Mouse (Mus musculus) stomach, postnatal 0 days (tissue): ENCODE data around the gene Crispld2. TPM values are rescaled to one million over a fixed set of nuclear protein-coding genes. Genes with fewer than 3 reads are reported as not detected.

Experiments
- ATAC-seq: fragments of 200-750 bp; cut with Nextera tagmentation; 2 replicates; pipeline ENCODE4 v1.8.0; 2017; ENCODE audit not compliant: low FRiP score, low TSS enrichment
- DNase-seq: peaks from one replicate; pipeline ENCODE4 v3.0.0-alpha.2; 2016; ENCODE audit warnings: low spot score
- H3K27ac ChIP-seq: fragments of 300-500 bp; sonication (generic); replicated peaks from 2 replicates; pipeline ENCODE4 v1.5.1; 2014; ENCODE audit warnings: mild to moderate bottlenecking, control low read depth
- H3K27me3 ChIP-seq: fragments of 300-500 bp; sonication (generic); 2 replicates; pipeline ENCODE4 v1.6.1; 2014; ENCODE audit warnings: low read length; ENCODE audit not compliant: control insufficient read depth, insufficient read depth
- H3K36me3 ChIP-seq: fragments of 300-500 bp; sonication (generic); 2 replicates; pipeline ENCODE4 v1.6.1; 2014; ENCODE audit warnings: low read length, mixed read lengths; ENCODE audit not compliant: control insufficient read depth, insufficient read depth
- H3K4me1 ChIP-seq: fragments of 300-500 bp; sonication (generic); replicated peaks from 2 replicates; pipeline ENCODE4 v1.6.1; 2014; ENCODE audit warnings: antibody characterized with exemption; ENCODE audit not compliant: control insufficient read depth, insufficient read depth
- H3K4me2 ChIP-seq: fragments of 300-500 bp; sonication (generic); replicated peaks from 2 replicates; pipeline ENCODE4 v1.6.1; 2014; ENCODE audit warnings: low read depth, mild to moderate bottlenecking, control low read depth, moderate library complexity
- H3K4me3 ChIP-seq: fragments of 300-500 bp; sonication (generic); 2 replicates; pipeline ENCODE4 v1.5.1; 2014; ENCODE audit warnings: low read depth, low read length, control low read depth
- H3K9ac ChIP-seq: fragments of 300-500 bp; sonication (generic); 2 replicates; pipeline ENCODE4 v1.6.1; 2014; ENCODE audit warnings: mild to moderate bottlenecking, low read length, control low read depth, mixed read lengths
- H3K9me3 ChIP-seq: fragments of 300-500 bp; sonication (generic); 2 replicates; pipeline ENCODE4 v1.6.1; 2016; ENCODE audit warnings: low read length; ENCODE audit not compliant: control insufficient read depth
- CTCF ChIP-seq: IDR thresholded peaks from 2 replicates; pipeline ENCODE4 v1.5.1; 2016; ENCODE audit warnings: antibody characterized with exemption, low read depth, mild to moderate bottlenecking, moderate library complexity
- EP300 ChIP-seq: optimal IDR thresholded peaks from 2 replicates; pipeline ENCODE3; 2016; ENCODE audit warnings: antibody characterized with exemption
- WGBS: fragments of 180-500 bp; shearing (Covaris S2); extraction: QIAGEN DNeasy Blood & Tissue Kit; methylation state at CpG from one replicate; pipeline ENCODE4 v1.1.7; 2014; 5-methylcytosine and 5-hydroxymethylcytosine counted together
- polyA plus RNA-seq: library from polyadenylated mRNA; unstranded; fragments of >200 nt; fragmentation: Nextera tagmentation; extraction: Ambion mirVana; gene quantifications from 2 replicates; pipeline ENCODE4 v1.2.1, GENCODE M21; 2015

Gene Crispld2
- polyA plus RNA-seq, 1 experiment from 2014 or later, result 29.6 TPM

GRCm38 (mm10) chr8:119986174-119986573 lies 6.1 kb upstream of the Crispld2 start:
- 71% methylated on average over 5 of the region's 5 CpGs for WGBS
- Histone ChIP-seq H3K9me3 (no peaks in the 10 kb centered on the region), H3K9ac (no peak overlapping the region), H3K27me3 (no peaks in the 10 kb centered on the region), H3K27ac (no peak overlapping the region), H3K4me2 (no peak overlapping the region), H3K36me3 (no peaks in the 10 kb centered on the region), H3K4me3 (no peak overlapping the region), H3K4me1 (no peaks in the 10 kb centered on the region)
- TF ChIP-seq EP300, result no peak
- no peak for TF ChIP-seq CTCF
- DNase-seq (no peak), ATAC-seq (no peak)

- 55% methylated on average over 15 of the region's 15 CpGs for WGBS
Measured at GRCm38 (mm10) chr8:119988087-119988486, 4.2 kb upstream of the Crispld2 start.

GRCm38 (mm10) chr8:119994114-119994513 lies 1.9 kb downstream of the Crispld2 start:
- TF ChIP-seq CTCF, result no peak
- TF ChIP-seq EP300, result no peak
- Histone ChIP-seq H3K9me3 (no peaks in the 10 kb centered on the region), H3K9ac (peak overlapping the region; percentile 45), H3K4me2 (peak overlapping the region; percentile 54), H3K4me3 (peak overlapping the region; percentile 48), H3K27me3 (no peaks in the 10 kb centered on the region), H3K4me1 (no peaks in the 10 kb centered on the region), H3K27ac (no peak overlapping the region), H3K36me3 (no peaks in the 10 kb centered on the region)
- 39% methylated on average over 7 of the region's 7 CpGs for WGBS
- ATAC-seq (no peak), DNase-seq (no peak)

More at GRCm38 (mm10) chr8:119988087-119988486, 4.2 kb upstream of the Crispld2 start:
- H3K36me3 ChIP-seq, result no peaks in the 10 kb centered on the region
- H3K4me2 ChIP-seq, result no peak overlapping the region
- no peak overlapping the region for H3K9ac ChIP-seq
- H3K4me1 ChIP-seq, result no peaks in the 10 kb centered on the region
- no peak overlapping the region for H3K4me3 ChIP-seq
- no peaks in the 10 kb centered on the region for H3K9me3 ChIP-seq
- DNase-seq, result no peak
- no peak overlapping the region for H3K27ac ChIP-seq
- ATAC-seq, result no peak
- no peak for TF ChIP-seq CTCF
- TF ChIP-seq EP300, result no peak
- no peaks in the 10 kb centered on the region for H3K27me3 ChIP-seq

GRCm38 (mm10) chr8:119994556-119994955 lies 2.3 kb downstream of the Crispld2 start:
- Histone ChIP-seq H3K27ac (no peak overlapping the region), H3K27me3 (no peaks in the 10 kb centered on the region), H3K9me3 (no peaks in the 10 kb centered on the region), H3K4me3 (peak overlapping the region; percentile 48), H3K36me3 (no peaks in the 10 kb centered on the region), H3K4me2 (peak overlapping the region; percentile 54), H3K9ac (peak overlapping the region; percentile 45), H3K4me1 (no peaks in the 10 kb centered on the region)
- no peak for TF ChIP-seq CTCF
- TF ChIP-seq EP300, result no peak
- WGBS, result 37% methylated on average over 6 of the region's 6 CpGs
- no peak for DNase-seq
- ATAC-seq, result no peak

GRCm38 (mm10) chr8:119997266-119997665 lies 5.0 kb downstream of the Crispld2 start:
- H3K9ac ChIP-seq, result no peak overlapping the region
- no peaks in the 10 kb centered on the region for H3K9me3 ChIP-seq
- TF ChIP-seq EP300, result no peak
- ATAC-seq, result no peak
- H3K4me3 ChIP-seq, result no peak overlapping the region
- DNase-seq, result no peak
- H3K27me3 ChIP-seq, result no peaks in the 10 kb centered on the region
- H3K4me2 ChIP-seq, result no peak overlapping the region
- no peaks in the 10 kb centered on the region for H3K36me3 ChIP-seq
- no peak overlapping the region for H3K27ac ChIP-seq
- no peaks in the 10 kb centered on the region for H3K4me1 ChIP-seq
- WGBS, result 77% methylated on average over 4 of the region's 4 CpGs

- no peaks in the 10 kb centered on the region for H3K27me3 ChIP-seq
- no peak overlapping the region for H3K9ac ChIP-seq
- no peaks in the 10 kb centered on the region for H3K9me3 ChIP-seq
- no peaks in the 10 kb centered on the region for H3K36me3 ChIP-seq
- 14% methylated on average over 8 of the region's 8 CpGs for WGBS
- no peak overlapping the region for H3K4me2 ChIP-seq
- H3K27ac ChIP-seq, result peak overlapping the region; percentile 49; the same call in 1 of the 2 replicates
- no peaks in the 10 kb centered on the region for H3K4me1 ChIP-seq
- no peak overlapping the region for H3K4me3 ChIP-seq
- no peak for DNase-seq
- peak; percentile 15; the same call in 1 of the 2 replicates for ATAC-seq
- TF ChIP-seq CTCF, result no peak
- TF ChIP-seq EP300, result no peak
Measured at GRCm38 (mm10) chr8:120000461-120000860, 8.2 kb downstream of the Crispld2 start.
